Mouse (Mus musculus) heart, postnatal 0 days (tissue): ENCODE results near the gene Tmx4. TPM values are rescaled to one million over a fixed set of nuclear protein-coding genes. Genes with fewer than 3 reads are reported as not detected.

Experiments
- ATAC-seq: fragments of 200-750 bp; cut with Nextera tagmentation; 2 replicates; pipeline ENCODE4 v1.8.0; 2017; ENCODE audit warnings: low read depth, moderate number of reproducible peaks, moderate library complexity; ENCODE audit not compliant: insufficient read depth
- DNase-seq: peaks from one replicate; pipeline ENCODE4 v3.0.0-alpha.2; 2016; ENCODE audit warnings: low spot score
- H3K27ac ChIP-seq: fragments of 300-500 bp; sonication (generic); 2 replicates; pipeline ENCODE4 v1.5.1; 2014; ENCODE audit warnings: low read depth, mild to moderate bottlenecking
- H3K27me3 ChIP-seq: fragments of 300-500 bp; sonication (generic); 2 replicates; pipeline ENCODE4 v1.6.1; 2014; ENCODE audit warnings: low read length, mixed read lengths; ENCODE audit not compliant: control insufficient read depth, insufficient read depth
- H3K36me3 ChIP-seq: fragments of 300-500 bp; sonication (generic); replicated peaks from 2 replicates; pipeline ENCODE4 v1.6.1; 2014; ENCODE audit warnings: low read length, mixed read lengths; ENCODE audit not compliant: control insufficient read depth, insufficient read depth
- H3K4me1 ChIP-seq: fragments of 300-500 bp; sonication (generic); 2 replicates; pipeline ENCODE4 v1.6.1; 2014; ENCODE audit warnings: antibody characterized with exemption; ENCODE audit not compliant: control insufficient read depth, insufficient read depth
- H3K4me2 ChIP-seq: fragments of 300-500 bp; sonication (generic); 2 replicates; pipeline ENCODE4 v1.6.1; 2014; ENCODE audit warnings: low read depth, mild to moderate bottlenecking, low read length, moderate library complexity
- H3K4me3 ChIP-seq: fragments of 300-500 bp; sonication (generic); 2 replicates; pipeline ENCODE4 v1.5.1; 2014; ENCODE audit warnings: low read depth, low read length
- H3K9ac ChIP-seq: fragments of 300-500 bp; sonication (generic); replicated peaks from 2 replicates; pipeline ENCODE4 v1.6.1; 2014; ENCODE audit warnings: low read depth, low read length, mixed read lengths
- H3K9me3 ChIP-seq: fragments of 300-500 bp; sonication (generic); replicated peaks from 2 replicates; pipeline ENCODE4 v1.6.1; 2016; ENCODE audit warnings: low read length; ENCODE audit not compliant: control insufficient read depth
- CTCF ChIP-seq: IDR thresholded peaks from 2 replicates; pipeline ENCODE4 v1.5.1; 2016; ENCODE audit warnings: antibody characterized with exemption, control low read depth, low read depth
- EP300 ChIP-seq: IDR thresholded peaks from 2 replicates; pipeline ENCODE4 v1.6.1; 2016; ENCODE audit warnings: antibody characterized with exemption, low read depth
- WGBS: fragments of 180-500 bp; shearing (Covaris S2); extraction: QIAGEN DNeasy Blood & Tissue Kit; methylation state at CpG from one replicate; pipeline ENCODE4 v1.1.7; 2014; 5-methylcytosine and 5-hydroxymethylcytosine counted together
- polyA plus RNA-seq: library from polyadenylated mRNA; unstranded; fragments of >200 nt; fragmentation: Nextera tagmentation; extraction: Ambion mirVana; gene quantifications from 2 replicates; pipeline ENCODE4 v1.2.1, GENCODE M21; 2015
- total RNA-seq: library from RNA; depleted of rRNA; stranded (reverse); fragments of >200 nt; gene quantifications from 2 replicates; pipeline ENCODE4 v1.2.3, GENCODE M21; 2014; ENCODE audit warnings: low replicate concordance; rRNA removed

Gene Tmx4
- total RNA-seq: 37.2 and 38.7 TPM in 2 replicates
- polyA plus RNA-seq: 27.0 and 29.2 TPM in 2 replicates

GRCm38 (mm10) chr2:134643514-134644300, at the start of gene Tmx4:
Gene Tmx4 (minus strand): TSS chr2:134644145.
- Histone ChIP-seq H3K4me2 (peak within 1 kb of the TSS; percentile 60), H3K9ac (peak within 1 kb of the TSS; percentile 87), H3K4me1 (peaks cover 4% of the 10 kb centered on the region), H3K9me3 (no peaks in the 10 kb centered on the region), H3K27me3 (no peaks in the 10 kb centered on the region), H3K4me3 (peak within 1 kb of the TSS; percentile 82), H3K36me3 (0 out of 2 replicates have a peak, but pooled peaks cover 9% of the 10 kb centered on the region), H3K27ac (peak within 1 kb of the TSS; percentile 96)
- WGBS: under 1% methylated on average over 57 of the region's 57 CpGs
- TF ChIP-seq CTCF (no peak), EP300 (0 out of 2 replicates have a peak, but pooled peaks have one; percentile 42)
- DNase-seq (peak; percentile 97), ATAC-seq (peak; percentile 99)

GRCm38 (mm10) chr2:134692125-134692524, 48.2 kb upstream of the Tmx4 start:
- no peaks in the 10 kb centered on the region for H3K9me3 ChIP-seq
- no peaks in the 10 kb centered on the region for H3K4me1 ChIP-seq
- DNase-seq: no peak
- TF ChIP-seq EP300: no peak
- no peak for TF ChIP-seq CTCF
- no peak overlapping the region for H3K9ac ChIP-seq
- no peaks in the 10 kb centered on the region for H3K36me3 ChIP-seq
- H3K4me2 ChIP-seq: no peak overlapping the region
- ATAC-seq: no peak
- WGBS: 39% methylated on average over 1 of the region's 1 CpGs
- H3K27me3 ChIP-seq: no peaks in the 10 kb centered on the region
- no peak overlapping the region for H3K4me3 ChIP-seq
- no peak overlapping the region for H3K27ac ChIP-seq

- no peaks in the 10 kb centered on the region for H3K9me3 ChIP-seq
- no peak overlapping the region for H3K27ac ChIP-seq
- TF ChIP-seq EP300 (no peak), CTCF (no peak)
- ATAC-seq (no peak), DNase-seq (no peak)
- H3K9ac ChIP-seq: no peak overlapping the region
- no peaks in the 10 kb centered on the region for H3K4me1 ChIP-seq
- H3K4me2 ChIP-seq: no peak overlapping the region
- no peaks in the 10 kb centered on the region for H3K27me3 ChIP-seq
- 83% methylated on average over 7 of the region's 7 CpGs for WGBS
- no peaks in the 10 kb centered on the region for H3K36me3 ChIP-seq
- H3K4me3 ChIP-seq: no peak overlapping the region
These were observed 47.1 kb upstream of the Tmx4 start for GRCm38 (mm10) chr2:134691055-134691454.

- no peak for DNase-seq
- Histone ChIP-seq H3K4me1 (no peaks in the 10 kb centered on the region), H3K9me3 (no peaks in the 10 kb centered on the region), H3K4me2 (no peak overlapping the region), H3K36me3 (no peaks in the 10 kb centered on the region), H3K9ac (no peak overlapping the region), H3K27ac (no peak overlapping the region), H3K4me3 (no peak overlapping the region), H3K27me3 (no peaks in the 10 kb centered on the region)
- no peak for TF ChIP-seq EP300
- no peak for TF ChIP-seq CTCF
- WGBS: 66% methylated on average over 3 of the region's 3 CpGs
- ATAC-seq: no peak
These were observed 38.4 kb upstream of the Tmx4 start for GRCm38 (mm10) chr2:134682326-134682725.

- Histone ChIP-seq H3K4me3 (no peak overlapping the region), H3K9ac (no peak overlapping the region), H3K27me3 (no peaks in the 10 kb centered on the region), H3K36me3 (no peaks in the 10 kb centered on the region), H3K4me1 (no peaks in the 10 kb centered on the region), H3K9me3 (no peaks in the 10 kb centered on the region), H3K4me2 (no peak overlapping the region), H3K27ac (no peak overlapping the region)
- ATAC-seq: no peak
- WGBS: 24% methylated on average over 9 of the region's 9 CpGs
- no peak for DNase-seq
- no peak for TF ChIP-seq EP300
- TF ChIP-seq CTCF: peak; percentile 68
These were observed 37.5 kb upstream of the Tmx4 start for GRCm38 (mm10) chr2:134681271-134681961.
